Mouse (Mus musculus) liver, embryonic 16.5 days (tissue): ENCODE data around the gene Hdhd3. TPM values are rescaled to one million over a fixed set of nuclear protein-coding genes. Genes with fewer than 3 reads are reported as not detected.
A peak's percentile ranks its signal among the peaks of the same experiment; 100 is the strongest.

Experiments used
- ATAC-seq: fragments of 200-750 bp; cut with Nextera tagmentation; 2 replicates; pipeline ENCODE4 v1.8.0; 2017; ENCODE audit warnings: low read depth, mild to moderate bottlenecking, moderate number of reproducible peaks, moderate library complexity
- H3K27ac ChIP-seq: fragments of 300-500 bp; sonication (generic); 2 replicates; pipeline ENCODE4 v1.5.1; 2014; ENCODE audit warnings: mild to moderate bottlenecking, low read length
- H3K27me3 ChIP-seq: fragments of 300-500 bp; sonication (generic); 2 replicates; pipeline ENCODE4 v1.6.1; 2014; ENCODE audit warnings: low read depth, low read length, mixed read lengths; ENCODE audit not compliant: control insufficient read depth, insufficient read depth
- H3K36me3 ChIP-seq: fragments of 300-500 bp; sonication (generic); 2 replicates; pipeline ENCODE4 v1.6.1; 2014; ENCODE audit warnings: mild to moderate bottlenecking; ENCODE audit not compliant: control insufficient read depth, insufficient read depth
- H3K4me1 ChIP-seq: fragments of 300-500 bp; sonication (generic); 2 replicates; pipeline ENCODE4 v1.6.1; 2014; ENCODE audit warnings: low read depth, low read length, mixed read lengths; ENCODE audit not compliant: control insufficient read depth
- H3K4me2 ChIP-seq: fragments of 300-500 bp; sonication (generic); 2 replicates; pipeline ENCODE4 v1.6.1; 2014; ENCODE audit warnings: low read depth, low read length, mixed read lengths
- H3K4me3 ChIP-seq: fragments of 300-500 bp; sonication (generic); 2 replicates; pipeline ENCODE4 v1.5.1; 2014; ENCODE audit warnings: low read depth, mild to moderate bottlenecking, low read length
- H3K9ac ChIP-seq: fragments of 300-500 bp; sonication (generic); 2 replicates; pipeline ENCODE4 v1.6.1; 2014; ENCODE audit warnings: low read depth, low read length
- H3K9me3 ChIP-seq: fragments of 300-500 bp; sonication (generic); replicated peaks from 2 replicates; pipeline ENCODE4 v1.6.1; 2016; ENCODE audit warnings: low read length; ENCODE audit not compliant: control insufficient read depth
- WGBS: fragments of 180-500 bp; shearing (Covaris S2); extraction: QIAGEN DNeasy Blood & Tissue Kit; methylation state at CpG from one replicate; pipeline ENCODE4 v1.1.7; 2014; ENCODE audit not compliant: insufficient replicate concordance; 5-methylcytosine and 5-hydroxymethylcytosine counted together
- polyA plus RNA-seq: library from polyadenylated mRNA; unstranded; fragments of >200 nt; fragmentation: Nextera tagmentation; extraction: Ambion mirVana; gene quantifications from 2 replicates; pipeline ENCODE4 v1.2.1, GENCODE M21; 2015

The Hdhd3 gene
- polyA plus RNA-seq, 1 experiment from 2014 or later = 9.5 TPM

DNA sequence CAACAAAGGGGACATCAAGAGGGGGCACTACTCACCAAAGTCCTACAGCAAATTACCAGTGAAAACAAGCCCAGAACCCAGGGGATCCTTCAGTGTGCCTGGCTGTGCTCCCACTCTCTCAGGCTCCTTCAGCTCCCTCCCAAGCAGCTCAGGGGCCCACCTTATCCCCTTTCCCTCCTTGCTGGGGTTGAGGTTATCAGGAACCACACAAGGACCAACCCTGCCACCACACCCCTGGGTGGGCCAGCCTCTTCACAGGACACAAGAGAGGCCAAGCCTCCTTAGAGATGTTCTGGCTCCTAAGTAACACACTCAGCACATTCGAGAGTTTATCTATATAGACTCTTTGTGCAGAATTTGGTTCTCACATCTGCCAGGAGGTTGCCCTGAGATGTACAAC is 13.3 kb upstream of the Hdhd3 start:
- Histone ChIP-seq H3K27me3 (no peaks in the 10 kb centered on the region), H3K4me2 (peak overlapping the region; percentile 87), H3K4me3 (peak overlapping the region; percentile 72), H3K9me3 (no peaks in the 10 kb centered on the region), H3K4me1 (peaks cover 53% of the 10 kb centered on the region), H3K36me3 (peaks cover 32% of the 10 kb centered on the region), H3K27ac (peak overlapping the region; percentile 98), H3K9ac (peak overlapping the region; percentile 91)
- 6% methylated on average over 1 of the region's 1 CpGs for WGBS
- ATAC-seq = peak; percentile 89

DNA sequence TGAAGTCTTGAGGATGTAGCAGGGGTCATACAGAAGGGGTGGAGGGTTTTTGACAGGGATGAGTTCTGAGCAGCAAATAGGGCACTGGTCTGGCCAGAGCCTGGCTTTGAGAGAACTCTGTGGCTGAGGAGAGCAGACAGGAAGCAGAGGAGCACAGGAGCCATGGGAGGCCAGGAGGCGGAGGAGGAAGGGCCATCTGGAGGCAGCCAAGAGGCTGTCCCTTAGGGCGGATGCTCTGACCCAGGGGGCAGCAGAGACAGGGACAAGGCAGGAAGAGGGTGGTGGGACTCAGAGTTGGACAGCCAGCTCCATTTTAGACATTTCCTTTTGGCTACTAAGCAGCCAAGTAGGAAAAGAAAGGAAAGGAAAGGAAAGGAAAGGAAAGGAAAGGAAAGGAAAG is 12.8 kb upstream of the Hdhd3 start:
- Histone ChIP-seq H3K27ac (peak overlapping the region; percentile 98), H3K36me3 (peaks cover 37% of the 10 kb centered on the region), H3K9me3 (no peaks in the 10 kb centered on the region), H3K4me1 (peaks cover 56% of the 10 kb centered on the region), H3K27me3 (no peaks in the 10 kb centered on the region), H3K4me3 (peak overlapping the region; percentile 72), H3K9ac (peak overlapping the region; percentile 91), H3K4me2 (peak overlapping the region; percentile 87)
- ATAC-seq = peak; percentile 12; the same call in 1 of the 2 replicates
- WGBS = 17% methylated on average over 2 of the region's 2 CpGs

DNA sequence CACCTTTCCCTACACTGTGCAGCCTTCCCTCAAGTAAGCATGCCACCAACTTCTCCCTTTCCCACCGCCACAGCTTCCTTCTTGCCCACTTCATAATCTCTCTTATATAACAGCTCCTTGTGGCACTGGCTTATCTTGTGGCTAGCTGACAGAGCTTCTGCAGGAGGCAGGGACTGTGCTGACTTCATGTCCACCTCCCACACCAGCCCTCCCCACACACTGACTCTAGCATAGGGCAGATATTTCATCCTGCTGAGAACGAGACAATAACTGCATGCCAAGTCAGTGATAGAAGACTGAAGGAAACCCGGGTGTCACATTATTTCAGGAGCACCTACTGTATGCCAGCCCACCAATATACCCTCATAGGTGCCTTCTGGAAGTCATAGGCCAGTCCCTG is 12.2 kb upstream of the Hdhd3 start:
- H3K36me3 ChIP-seq = peaks cover 43% of the 10 kb centered on the region
- peak overlapping the region; percentile 87 for H3K4me2 ChIP-seq
- H3K27ac ChIP-seq = peak overlapping the region; percentile 98
- WGBS = 18% methylated on average over 3 of the region's 3 CpGs
- H3K4me3 ChIP-seq = peak overlapping the region; percentile 72
- no peaks in the 10 kb centered on the region for H3K9me3 ChIP-seq
- no peaks in the 10 kb centered on the region for H3K27me3 ChIP-seq
- peaks cover 56% of the 10 kb centered on the region for H3K4me1 ChIP-seq
- peak overlapping the region; percentile 91 for H3K9ac ChIP-seq
- ATAC-seq = 0 out of 2 replicates have a peak, but pooled peaks have one; percentile 5

DNA sequence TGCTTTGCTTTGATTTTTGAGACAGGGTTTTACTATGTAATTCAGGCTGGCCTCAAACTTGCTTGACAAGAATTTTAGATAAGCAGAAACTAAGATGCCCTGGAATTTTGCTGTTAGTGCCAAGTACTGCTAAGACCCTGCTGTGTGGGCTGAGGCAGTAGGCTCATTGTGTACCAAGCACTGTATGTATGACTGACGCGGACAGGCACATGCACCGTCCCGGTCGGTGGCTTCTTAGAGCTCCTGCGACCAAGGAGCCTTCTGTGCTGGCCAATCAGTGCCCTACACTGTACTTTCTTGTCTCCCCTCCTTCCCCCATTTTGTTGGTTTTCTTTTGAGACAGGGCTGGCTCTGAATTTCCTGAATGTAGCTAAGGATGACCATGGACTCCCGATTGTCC is 11.7 kb upstream of the Hdhd3 start:
- Histone ChIP-seq H3K27ac (peak overlapping the region; percentile 98), H3K36me3 (peaks cover 48% of the 10 kb centered on the region), H3K4me1 (peaks cover 56% of the 10 kb centered on the region), H3K4me2 (peak overlapping the region; percentile 87), H3K4me3 (peak overlapping the region; percentile 72), H3K9me3 (no peaks in the 10 kb centered on the region), H3K27me3 (no peaks in the 10 kb centered on the region), H3K9ac (peak overlapping the region; percentile 91)
- WGBS = 66% methylated on average over 7 of the region's 7 CpGs
- no peak for ATAC-seq

DNA sequence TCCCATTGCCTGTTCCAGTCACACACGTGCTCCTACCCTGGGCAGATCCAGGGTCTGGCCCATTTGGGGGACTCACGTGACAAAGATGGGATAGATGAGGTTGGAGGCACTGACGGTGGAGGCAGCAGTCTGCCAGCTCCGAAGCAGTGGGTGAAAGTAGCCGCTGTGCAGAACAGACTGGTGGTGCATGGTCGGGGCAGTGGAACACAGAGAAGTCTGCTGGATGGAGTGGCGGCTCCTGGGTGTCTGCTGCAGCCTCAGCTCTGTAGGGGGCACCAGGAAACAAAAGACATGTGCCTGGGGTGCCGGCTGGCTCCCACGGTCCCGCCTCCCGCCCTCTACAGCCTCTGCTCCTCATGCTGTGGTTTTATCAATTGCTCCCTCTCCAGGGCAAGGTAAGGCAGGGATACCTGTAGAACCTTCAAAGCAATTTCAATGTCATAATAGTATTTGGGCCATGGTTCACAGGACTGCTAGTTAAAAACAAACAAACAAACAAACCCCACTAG is 10.8 kb upstream of the Hdhd3 start:
- no peaks in the 10 kb centered on the region for H3K9me3 ChIP-seq
- peak overlapping the region; percentile 41 for H3K9ac ChIP-seq
- peaks cover 57% of the 10 kb centered on the region for H3K36me3 ChIP-seq
- peak overlapping the region; percentile 55 for H3K4me3 ChIP-seq
- no peaks in the 10 kb centered on the region for H3K27me3 ChIP-seq
- H3K27ac ChIP-seq = peak overlapping the region; percentile 36
- WGBS = 56% methylated on average over 11 of the region's 11 CpGs
- H3K4me1 ChIP-seq = peaks cover 56% of the 10 kb centered on the region
- no peak for ATAC-seq
- peak overlapping the region; percentile 87 for H3K4me2 ChIP-seq

DNA sequence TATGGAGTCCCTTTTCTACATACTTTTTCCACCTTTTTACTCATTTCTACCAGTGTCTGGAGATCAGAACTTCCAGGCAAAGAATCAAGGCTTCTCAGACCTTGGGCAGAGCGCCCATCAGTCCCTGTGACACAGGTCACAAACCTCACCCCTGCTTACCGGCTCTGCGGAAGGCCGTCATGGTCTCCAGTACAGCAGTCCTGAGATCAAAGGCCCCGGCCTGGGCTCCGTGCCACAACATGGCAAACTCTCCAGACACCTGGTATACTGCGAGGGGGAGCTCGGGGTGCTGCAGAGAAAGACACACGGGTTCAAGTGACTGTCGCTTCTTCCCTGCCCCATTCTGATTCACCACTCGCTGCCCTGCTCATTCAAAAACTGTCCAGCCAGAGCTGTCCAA is 6.7 kb upstream of the Hdhd3 start:
- Histone ChIP-seq H3K4me2 (no peak overlapping the region), H3K4me1 (peaks cover 45% of the 10 kb centered on the region), H3K27me3 (no peaks in the 10 kb centered on the region), H3K36me3 (peaks cover 73% of the 10 kb centered on the region), H3K9ac (no peak overlapping the region), H3K9me3 (no peaks in the 10 kb centered on the region), H3K4me3 (no peak overlapping the region), H3K27ac (no peak overlapping the region)
- 88% methylated on average over 11 of the region's 11 CpGs for WGBS
- no peak for ATAC-seq

DNA sequence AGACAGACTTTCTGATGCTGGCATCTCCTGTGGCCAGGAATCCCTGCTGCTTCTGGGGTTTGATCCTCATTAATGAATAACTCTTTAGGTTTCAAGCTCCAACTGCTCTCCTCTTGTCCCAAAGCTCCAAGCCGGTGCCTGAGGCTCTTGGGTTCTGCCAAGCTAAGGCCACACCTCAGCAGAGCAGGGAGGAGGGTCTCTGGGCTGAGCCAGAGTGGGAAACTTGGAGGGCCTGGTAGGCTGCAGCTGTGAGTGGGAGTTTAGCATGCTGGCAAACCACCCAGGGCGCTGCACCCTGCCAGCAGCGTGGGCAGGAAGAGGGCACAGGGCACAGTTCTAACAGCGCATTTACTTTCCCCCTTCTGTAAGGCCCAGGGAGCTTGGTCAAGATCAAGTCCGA is 5.6 kb upstream of the Hdhd3 start:
- no peak overlapping the region for H3K9ac ChIP-seq
- H3K27ac ChIP-seq = no peak overlapping the region
- no peak overlapping the region for H3K4me2 ChIP-seq
- H3K27me3 ChIP-seq = no peaks in the 10 kb centered on the region
- H3K36me3 ChIP-seq = peaks cover 67% of the 10 kb centered on the region
- no peak overlapping the region for H3K4me3 ChIP-seq
- 91% methylated on average over 5 of the region's 5 CpGs for WGBS
- H3K9me3 ChIP-seq = no peaks in the 10 kb centered on the region
- no peak for ATAC-seq
- peaks cover 41% of the 10 kb centered on the region for H3K4me1 ChIP-seq

DNA sequence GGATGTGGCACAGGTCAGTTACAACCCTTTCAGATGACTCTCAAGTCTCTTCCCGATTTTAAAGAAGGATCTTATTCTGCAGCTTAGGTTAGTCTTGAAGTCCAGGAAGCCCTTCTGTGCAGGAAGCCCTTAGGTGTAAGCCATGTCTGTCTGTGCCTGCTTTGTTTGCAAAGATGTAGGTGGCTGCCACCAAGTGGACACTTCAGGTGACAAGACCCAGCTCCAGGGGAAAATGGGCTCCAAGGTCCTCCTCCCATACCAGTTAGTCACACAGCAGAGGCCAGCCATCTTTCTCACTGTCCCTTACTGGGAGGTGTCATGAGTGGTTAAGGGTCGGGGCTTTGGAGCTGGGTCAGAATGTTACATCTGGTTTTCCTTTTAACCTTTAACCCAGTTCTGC is 3.5 kb upstream of the Hdhd3 start:
- no peak overlapping the region for H3K4me3 ChIP-seq
- H3K9ac ChIP-seq = no peak overlapping the region
- ATAC-seq = peak; percentile 20
- peaks cover 47% of the 10 kb centered on the region for H3K36me3 ChIP-seq
- H3K9me3 ChIP-seq = no peaks in the 10 kb centered on the region
- peaks cover 33% of the 10 kb centered on the region for H3K4me1 ChIP-seq
- H3K27me3 ChIP-seq = no peaks in the 10 kb centered on the region
- 53% methylated on average over 2 of the region's 2 CpGs for WGBS
- H3K4me2 ChIP-seq = no peak overlapping the region
- peak overlapping the region; percentile 33 for H3K27ac ChIP-seq

DNA sequence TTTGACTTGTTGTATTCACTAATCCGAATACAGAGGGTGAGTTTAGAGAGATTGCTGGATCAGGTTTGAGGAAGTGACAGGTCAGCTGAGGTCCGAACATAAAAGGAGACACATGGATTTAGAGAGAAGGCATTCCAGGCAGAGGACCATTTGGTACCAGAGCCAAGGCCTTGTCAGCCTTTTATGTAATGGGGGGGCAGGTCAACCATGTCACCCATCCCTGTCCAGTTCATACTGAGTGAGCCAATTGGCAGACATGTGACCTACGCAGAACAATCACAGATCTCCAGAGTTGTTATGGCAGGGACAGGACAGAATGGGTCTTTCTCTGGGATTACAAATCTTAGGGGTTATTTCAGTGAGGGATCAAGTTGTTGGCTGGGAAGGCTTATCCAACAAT is 2.7 kb upstream of the Hdhd3 start:
- 73% methylated on average over 3 of the region's 3 CpGs for WGBS
- Histone ChIP-seq H3K4me2 (no peak overlapping the region), H3K9me3 (no peaks in the 10 kb centered on the region), H3K36me3 (peaks cover 39% of the 10 kb centered on the region), H3K9ac (no peak overlapping the region), H3K27me3 (no peaks in the 10 kb centered on the region), H3K4me3 (no peak overlapping the region), H3K4me1 (peaks cover 30% of the 10 kb centered on the region), H3K27ac (peak overlapping the region; percentile 27; the same call in 1 of the 2 replicates)
- no peak for ATAC-seq
